Mouse (Mus musculus): ENCODE data around the gene Cdt1. TPM values are rescaled to one million over a fixed set of nuclear protein-coding genes. Genes with fewer than 3 reads are reported as not detected.

Gene Cdt1
- total RNA-seq, 2 experiments from 2014 or later = 0.76 to 1.2 TPM

- intact Hi-C loops (cut with DNase I) = no loop called here
- DNase-seq = no peak
Observed at GRCm38 (mm10) chr8:122548331-122548730, 19.5 kb upstream of the Cdt1 start.

GRCm38 (mm10) chr8:122548891-122549439 lies 18.9 kb upstream of the Cdt1 start:
- intact Hi-C loops (cut with DNase I) = no loop called here
- DNase-seq = no peak

GRCm38 (mm10) chr8:122550234-122550994 lies 17.4 kb upstream of the Cdt1 start:
- intact Hi-C loops (cut with DNase I) = no loop called here
- peak; percentile 46 to 63 for DNase-seq

GRCm38 (mm10) chr8:122550995-122551264 lies 16.9 kb upstream of the Cdt1 start:
- intact Hi-C loops (cut with DNase I) = loop anchor here (1.0 kb wide), 1 partner anchor 50 kb away; no protein-coding TSS in a partner anchor
- no peak for DNase-seq

GRCm38 (mm10) chr8:122551265-122552051 lies 16.4 kb upstream of the Cdt1 start, which contains the start of gene Piezo1:
Gene Piezo1, minus strand, starts transcription at chr8:122551329.
- peak; percentile 92 to 97 for DNase-seq
- intact Hi-C loops (cut with DNase I) = loop anchor here (1.0 kb wide), 1 partner anchor 50 kb away; no protein-coding TSS in a partner anchor

- no peak for DNase-seq
- intact Hi-C loops (cut with DNase I) = no loop called here
Observed at GRCm38 (mm10) chr8:122554786-122555185, 13.0 kb upstream of the Cdt1 start.

- intact Hi-C loops (cut with DNase I) = no loop called here
- peak; percentile 43 to 47 for DNase-seq
Observed at GRCm38 (mm10) chr8:122556030-122557009, 11.5 kb upstream of the Cdt1 start.

GRCm38 (mm10) chr8:122557248-122558038 lies 10.4 kb upstream of the Cdt1 start:
- intact Hi-C loops (cut with DNase I) = no loop called here
- DNase-seq = no peak

- no peak for DNase-seq
- intact Hi-C loops (cut with DNase I) = no loop called here
Observed at GRCm38 (mm10) chr8:122558671-122559349, 9.0 kb upstream of the Cdt1 start.

- DNase-seq = no peak
- intact Hi-C loops (cut with DNase I) = no loop called here
Observed at GRCm38 (mm10) chr8:122561199-122561598, 6.6 kb upstream of the Cdt1 start.

- no peak for DNase-seq
- intact Hi-C loops (cut with DNase I) = no loop called here
Observed at GRCm38 (mm10) chr8:122564363-122565352, 3.2 kb upstream of the Cdt1 start.

GRCm38 (mm10) chr8:122566766-122567165 lies 1.0 kb upstream of the Cdt1 start:
- intact Hi-C loops (cut with DNase I) = no loop called here
- no peak for DNase-seq

- intact Hi-C loops (cut with DNase I) = no loop called here
- DNase-seq = no peak
Observed at GRCm38 (mm10) chr8:122568109-122568504, 292 bp downstream of the Cdt1 start.

- intact Hi-C loops (cut with DNase I) = no loop called here
Observed at GRCm38 (mm10) chr8:122568881-122569309, 1.1 kb downstream of the Cdt1 start.

GRCm38 (mm10) chr8:122569329-122569728 lies 1.5 kb downstream of the Cdt1 start:
- intact Hi-C loops (cut with DNase I) = no loop called here
- no peak for DNase-seq

More at GRCm38 (mm10) chr8:122568881-122569309, 1.1 kb downstream of the Cdt1 start:
- no peak for DNase-seq

GRCm38 (mm10) chr8:122569996-122570395 lies 2.2 kb downstream of the Cdt1 start:
- intact Hi-C loops (cut with DNase I) = no loop called here
- no peak for DNase-seq

- no peak for DNase-seq
- intact Hi-C loops (cut with DNase I) = no loop called here
Observed at GRCm38 (mm10) chr8:122571153-122571552, 3.3 kb downstream of the Cdt1 start.

Data from gastrocnemius, postnatal 36 days (tissue).